Mouse (Mus musculus): ENCODE measurements around the gene Rab3gap2. TPM values are rescaled to one million over a fixed set of nuclear protein-coding genes. Genes with fewer than 3 reads are reported as not detected.

Gene Rab3gap2
- polyA plus RNA-seq, 1 experiment from 2014 or later = 21.0 TPM

- H3K36me3 ChIP-seq (ENCODE audit: control insufficient read depth, insufficient read depth, low read length) = peaks cover 3% of the 10 kb centered on the region; the same call in 1 of the 2 replicates
- ATAC-seq (ENCODE audit: low FRiP score) = peak; percentile 87
- no peaks in the 10 kb centered on the region for H3K27me3 ChIP-seq (ENCODE audit: control insufficient read depth, insufficient read depth, low read length)
Measured at GRCm38 (mm10) chr1:185328721-185329610, 125.0 kb downstream of the Rab3gap2 start, which contains the start of gene Iars2. Iars2 (minus strand) TSS chr1:185329396.

GRCm38 (mm10) chr1:185329851-185330250 is 125.9 kb downstream of the Rab3gap2 start:
- H3K27me3 ChIP-seq (ENCODE audit: control insufficient read depth, insufficient read depth, low read length) = no peaks in the 10 kb centered on the region
- no peak for DNase-seq (ENCODE audit: low spot score, missing footprints)
- peaks cover 1% of the 10 kb centered on the region; the same call in 1 of the 2 replicates for H3K36me3 ChIP-seq (ENCODE audit: control insufficient read depth, insufficient read depth, low read length)
- peaks cover 17% of the 10 kb centered on the region for H3K4me1 ChIP-seq (ENCODE audit: control insufficient read depth, insufficient read depth, low read length)
- no peak for ATAC-seq (ENCODE audit: low FRiP score)
- H3K4me3 ChIP-seq (ENCODE audit: low read depth, low read length) = no peak overlapping the region
- WGBS = 92% methylated on average over 8 of the region's 8 CpGs
- no peaks in the 10 kb centered on the region for H3K9me3 ChIP-seq (ENCODE audit: control insufficient read depth, low read length)
- no peak overlapping the region; the same call in 1 of the 2 replicates for H3K9ac ChIP-seq (ENCODE audit: low read length)
- no peak overlapping the region for H3K27ac ChIP-seq (ENCODE audit: low read depth, low read length)
- 0 out of 2 replicates have a peak overlapping the region, but pooled peaks have one; percentile 50 for H3K4me2 ChIP-seq

More at GRCm38 (mm10) chr1:185328721-185329610, 125.0 kb downstream of the Rab3gap2 start, which contains the start of gene Iars2:
- Histone ChIP-seq H3K4me1 (ENCODE audit: control insufficient read depth, insufficient read depth, low read length) (peaks cover 17% of the 10 kb centered on the region), H3K9ac (ENCODE audit: low read length) (peak within 1 kb of the TSS; percentile 91), H3K9me3 (ENCODE audit: control insufficient read depth, low read length) (no peaks in the 10 kb centered on the region), H3K27ac (ENCODE audit: low read depth, low read length) (peak within 1 kb of the TSS; percentile 73), H3K4me2 (peak within 1 kb of the TSS; percentile 50), H3K4me3 (ENCODE audit: low read depth, low read length) (peak within 1 kb of the TSS; percentile 95)
- peak; percentile 100 for DNase-seq (ENCODE audit: low spot score, missing footprints)
- WGBS = 1% methylated on average over 75 of the region's 76 CpGs

- DNase-seq (ENCODE audit: low spot score, missing footprints) = no peak
- 52% methylated on average over 5 of the region's 5 CpGs for WGBS
- peaks cover 17% of the 10 kb centered on the region for H3K4me1 ChIP-seq (ENCODE audit: control insufficient read depth, insufficient read depth, low read length)
- H3K4me2 ChIP-seq = peak overlapping the region; percentile 69
- no peak overlapping the region for H3K27ac ChIP-seq (ENCODE audit: low read depth, low read length)
- ATAC-seq (ENCODE audit: low FRiP score) = no peak
- no peak overlapping the region; the same call in 1 of the 2 replicates for H3K9ac ChIP-seq (ENCODE audit: low read length)
- H3K9me3 ChIP-seq (ENCODE audit: control insufficient read depth, low read length) = no peaks in the 10 kb centered on the region
- H3K27me3 ChIP-seq (ENCODE audit: control insufficient read depth, insufficient read depth, low read length) = no peaks in the 10 kb centered on the region
- H3K4me3 ChIP-seq (ENCODE audit: low read depth, low read length) = no peak overlapping the region; the same call in 1 of the 2 replicates
- H3K36me3 ChIP-seq (ENCODE audit: control insufficient read depth, insufficient read depth, low read length) = no peaks in the 10 kb centered on the region; the same call in 1 of the 2 replicates
Measured at GRCm38 (mm10) chr1:185331364-185331763, 127.4 kb downstream of the Rab3gap2 start.

- Histone ChIP-seq H3K4me2 (peak within 1 kb of the TSS; percentile 69), H3K27ac (ENCODE audit: low read depth, low read length) (peak within 1 kb of the TSS; percentile 63), H3K4me3 (ENCODE audit: low read depth, low read length) (peak within 1 kb of the TSS; percentile 57), H3K9me3 (ENCODE audit: control insufficient read depth, low read length) (no peaks in the 10 kb centered on the region), H3K9ac (ENCODE audit: low read length) (peak within 1 kb of the TSS; percentile 81), H3K4me1 (ENCODE audit: control insufficient read depth, insufficient read depth, low read length) (peaks cover 17% of the 10 kb centered on the region), H3K36me3 (ENCODE audit: control insufficient read depth, insufficient read depth, low read length) (no peaks in the 10 kb centered on the region), H3K27me3 (ENCODE audit: control insufficient read depth, insufficient read depth, low read length) (no peaks in the 10 kb centered on the region)
- under 1% methylated on average over 32 of the region's 32 CpGs for WGBS
- peak; percentile 98 for DNase-seq (ENCODE audit: low spot score, missing footprints)
- ATAC-seq (ENCODE audit: low FRiP score) = peak; percentile 86
Measured at GRCm38 (mm10) chr1:185331983-185332430, 128.1 kb downstream of the Rab3gap2 start, which contains the start of gene Bpnt1. Bpnt1 (plus strand) TSS chr1:185332149.

- ATAC-seq (ENCODE audit: low FRiP score) (no peak), DNase-seq (ENCODE audit: low spot score, missing footprints) (peak; percentile 72)
- Histone ChIP-seq H3K27ac (ENCODE audit: low read depth, low read length) (no peak overlapping the region), H3K9me3 (ENCODE audit: control insufficient read depth, low read length) (no peaks in the 10 kb centered on the region), H3K36me3 (ENCODE audit: control insufficient read depth, insufficient read depth, low read length) (no peaks in the 10 kb centered on the region), H3K27me3 (ENCODE audit: control insufficient read depth, insufficient read depth, low read length) (no peaks in the 10 kb centered on the region), H3K4me3 (ENCODE audit: low read depth, low read length) (no peak overlapping the region), H3K4me2 (no peak overlapping the region), H3K9ac (ENCODE audit: low read length) (no peak overlapping the region), H3K4me1 (ENCODE audit: control insufficient read depth, insufficient read depth, low read length) (peaks cover 11% of the 10 kb centered on the region)
- 92% methylated on average over 5 of the region's 5 CpGs for WGBS
Measured at GRCm38 (mm10) chr1:185333651-185334050, 129.7 kb downstream of the Rab3gap2 start.

GRCm38 (mm10) chr1:185334136-185334535 is 130.2 kb downstream of the Rab3gap2 start:
- Histone ChIP-seq H3K36me3 (ENCODE audit: control insufficient read depth, insufficient read depth, low read length) (no peaks in the 10 kb centered on the region), H3K27me3 (ENCODE audit: control insufficient read depth, insufficient read depth, low read length) (no peaks in the 10 kb centered on the region), H3K9ac (ENCODE audit: low read length) (no peak overlapping the region), H3K4me1 (ENCODE audit: control insufficient read depth, insufficient read depth, low read length) (peaks cover 11% of the 10 kb centered on the region), H3K27ac (ENCODE audit: low read depth, low read length) (no peak overlapping the region), H3K4me3 (ENCODE audit: low read depth, low read length) (no peak overlapping the region), H3K4me2 (no peak overlapping the region), H3K9me3 (ENCODE audit: control insufficient read depth, low read length) (no peaks in the 10 kb centered on the region)
- whole genome bisulfite sequencing = 94% methylated on average over 4 of the region's 4 CpGs
- DNase-seq (ENCODE audit: low spot score, missing footprints) (no peak), ATAC-seq (ENCODE audit: low FRiP score) (no peak)

GRCm38 (mm10) chr1:185335231-185335765 is 131.4 kb downstream of the Rab3gap2 start:
- H3K4me2 ChIP-seq = no peak overlapping the region
- H3K27ac ChIP-seq (ENCODE audit: low read depth, low read length) = no peak overlapping the region
- H3K9me3 ChIP-seq (ENCODE audit: control insufficient read depth, low read length) = no peaks in the 10 kb centered on the region
- peak; percentile 79 for DNase-seq (ENCODE audit: low spot score, missing footprints)
- peaks cover 11% of the 10 kb centered on the region for H3K4me1 ChIP-seq (ENCODE audit: control insufficient read depth, insufficient read depth, low read length)
- no peak overlapping the region for H3K9ac ChIP-seq (ENCODE audit: low read length)
- no peak for ATAC-seq (ENCODE audit: low FRiP score)
- no peaks in the 10 kb centered on the region for H3K27me3 ChIP-seq (ENCODE audit: control insufficient read depth, insufficient read depth, low read length)
- no peak overlapping the region for H3K4me3 ChIP-seq (ENCODE audit: low read depth, low read length)
- 67% methylated on average over 6 of the region's 6 CpGs for WGBS
- H3K36me3 ChIP-seq (ENCODE audit: control insufficient read depth, insufficient read depth, low read length) = no peaks in the 10 kb centered on the region
